Mouse (Mus musculus) embryonic facial prominence, embryonic 13.5 days (tissue): ENCODE results near the gene Cd3g. TPM values are rescaled to one million over a fixed set of nuclear protein-coding genes. Genes with fewer than 3 reads are reported as not detected.

ENCODE experiments used
- polyA plus RNA-seq: library from polyadenylated mRNA; unstranded; fragments of >200 nt; fragmentation: Nextera tagmentation; extraction: Ambion mirVana; gene quantifications from 2 replicates; pipeline ENCODE4 v1.2.1, GENCODE M21; 2015

The Cd3g gene
- polyA plus RNA-seq, 1 experiment from 2014 or later = 0.27 TPM

Other genes with a start within 250 kb of the Cd3g start
- 37.9 and 38.0 TPM in 2 replicates for gene Phldb1, start 245.2 kb downstream of the Cd3g start, polyA plus RNA-seq
- gene Arcn1, start 212.6 kb downstream of the Cd3g start, polyA plus RNA-seq = 192 and 213 TPM in 2 replicates
- gene Ift46, start 212.5 kb downstream of the Cd3g start, polyA plus RNA-seq = 137 and 149 TPM in 2 replicates
- gene Tmem25, start 181.1 kb downstream of the Cd3g start, polyA plus RNA-seq = 2.3 and 2.5 TPM in 2 replicates
- 2.2 TPM in 1 of 2 replicates, not detected in the other for gene Ttc36, start 177.4 kb downstream of the Cd3g start, polyA plus RNA-seq
- gene Kmt2a, start 99.1 kb downstream of the Cd3g start, polyA plus RNA-seq = 18.1 and 22.8 TPM in 2 replicates
- 678 and 698 TPM in 2 replicates for gene Atp5l, start 59.7 kb downstream of the Cd3g start, polyA plus RNA-seq
- gene Ube4a, start 14.8 kb downstream of the Cd3g start, polyA plus RNA-seq = 26.4 and 30.0 TPM in 2 replicates
- not detected in 2 replicates for gene Cd3d, start 1.4 kb upstream of the Cd3g start, polyA plus RNA-seq
- not detected in 2 replicates for gene Cd3e, start 29.2 kb upstream of the Cd3g start, polyA plus RNA-seq
- 18.8 and 20.5 TPM in 2 replicates for gene Mpzl2, start 59.4 kb upstream of the Cd3g start, polyA plus RNA-seq
- gene Mpzl3, start 74.8 kb upstream of the Cd3g start, polyA plus RNA-seq = 1.8 and 2.3 TPM in 2 replicates
- not detected in 2 replicates for gene Jaml, start 98.8 kb upstream of the Cd3g start, polyA plus RNA-seq
- 5.8 and 5.9 TPM in 2 replicates for gene Scn2b, start 137.4 kb upstream of the Cd3g start, polyA plus RNA-seq
- gene Scn4b, start 158.0 kb upstream of the Cd3g start, polyA plus RNA-seq = 0.24 and 0.66 TPM in 2 replicates
- 0.59 and 2.2 TPM in 2 replicates for gene BC049352, start 201.6 kb upstream of the Cd3g start, polyA plus RNA-seq
- 1.3 and 2.3 TPM in 2 replicates for gene Tmprss4, start 223.7 kb upstream of the Cd3g start, polyA plus RNA-seq